Mouse (Mus musculus): Measurements from ENCODE around the gene A130010J15Rik. TPM values are rescaled to one million over a fixed set of nuclear protein-coding genes. Genes with fewer than 3 reads are reported as not detected.

A130010J15Rik gene
- polyA plus RNA-seq (2015; fragmentation: Nextera tagmentation; extraction: Ambion mirVana) = 11.5 and 11.7 TPM in 2 replicates

GRCm38 (mm10) chr1:193167746-193168145 lies at the start of gene A130010J15Rik:
Gene A130010J15Rik, plus strand, starts transcription at chr1:193168046.
- H3K36me3 ChIP-seq (ENCODE audit: control insufficient read depth, insufficient read depth) = no peaks in the 10 kb centered on the region
- WGBS = 88% methylated on average over 3 of the region's 3 CpGs

GRCm38 (mm10) chr1:193122793-193123192 lies 45.1 kb upstream of the A130010J15Rik start:
- WGBS = 88% methylated on average over 7 of the region's 7 CpGs
- Histone ChIP-seq H3K4me2 (ENCODE audit: low read depth, low read length) (no peak overlapping the region), H3K4me1 (ENCODE audit: control insufficient read depth, insufficient read depth, low read length) (no peaks in the 10 kb centered on the region), H3K27me3 (ENCODE audit: control insufficient read depth, insufficient read depth, low read length) (no peaks in the 10 kb centered on the region), H3K4me3 (ENCODE audit: low read length) (no peak overlapping the region), H3K27ac (ENCODE audit: low read length) (no peak overlapping the region), H3K36me3 (ENCODE audit: control insufficient read depth, insufficient read depth) (peaks cover 67% of the 10 kb centered on the region), H3K9ac (ENCODE audit: low read length) (no peak overlapping the region), H3K9me3 (replicated peaks; ENCODE audit: control insufficient read depth, low read length) (no peaks in the 10 kb centered on the region)
- ATAC-seq (replicated peaks; ENCODE audit: extremely low read depth, insufficient read depth, low FRiP score) = peak; percentile 41; the same call in 1 of the 2 replicates

More at GRCm38 (mm10) chr1:193167746-193168145, at the start of gene A130010J15Rik:
- Histone ChIP-seq H3K4me1 (ENCODE audit: control insufficient read depth, insufficient read depth, low read length) (peaks cover 15% of the 10 kb centered on the region), H3K27ac (ENCODE audit: low read length) (no peak within 1 kb of the TSS), H3K27me3 (ENCODE audit: control insufficient read depth, insufficient read depth, low read length) (no peaks in the 10 kb centered on the region), H3K9me3 (replicated peaks; ENCODE audit: control insufficient read depth, low read length) (no peaks in the 10 kb centered on the region), H3K9ac (ENCODE audit: low read length) (no peak within 1 kb of the TSS), H3K4me2 (ENCODE audit: low read depth, low read length) (no peak within 1 kb of the TSS), H3K4me3 (ENCODE audit: low read length) (no peak within 1 kb of the TSS)
- ATAC-seq (replicated peaks; ENCODE audit: extremely low read depth, insufficient read depth, low FRiP score) = no peak

DNA sequence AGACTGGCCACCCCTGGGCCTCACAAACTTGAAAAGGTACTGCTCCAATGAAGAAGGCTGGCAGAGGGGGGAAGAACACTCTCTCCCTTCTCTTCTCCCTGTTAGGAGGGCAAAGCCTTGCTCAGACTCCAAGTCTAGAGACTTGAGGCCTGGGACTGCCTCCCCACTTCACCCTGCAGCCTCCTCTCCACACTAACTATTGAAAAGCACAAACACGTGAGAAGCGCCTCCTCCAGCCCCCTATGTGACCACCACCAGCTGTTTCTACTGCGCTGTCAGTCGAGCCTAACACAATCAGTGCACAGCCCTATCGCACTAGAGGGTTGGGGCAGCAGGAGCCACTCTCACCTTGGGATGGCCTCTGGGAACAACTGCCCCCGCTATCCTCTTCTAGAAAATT lies 44.6 kb upstream of the A130010J15Rik start:
- Histone ChIP-seq H3K4me1 (ENCODE audit: control insufficient read depth, insufficient read depth, low read length) (no peaks in the 10 kb centered on the region), H3K36me3 (ENCODE audit: control insufficient read depth, insufficient read depth) (peaks cover 65% of the 10 kb centered on the region), H3K4me3 (ENCODE audit: low read length) (no peak overlapping the region), H3K4me2 (ENCODE audit: low read depth, low read length) (no peak overlapping the region), H3K27ac (ENCODE audit: low read length) (peak overlapping the region; percentile 21; the same call in 1 of the 2 replicates), H3K9me3 (replicated peaks; ENCODE audit: control insufficient read depth, low read length) (no peaks in the 10 kb centered on the region), H3K27me3 (ENCODE audit: control insufficient read depth, insufficient read depth, low read length) (no peaks in the 10 kb centered on the region), H3K9ac (ENCODE audit: low read length) (no peak overlapping the region)
- 85% methylated on average over 6 of the region's 6 CpGs for WGBS
- ATAC-seq (replicated peaks; ENCODE audit: extremely low read depth, insufficient read depth, low FRiP score) = 0 out of 2 replicates have a peak, but pooled peaks have one; percentile 12

- Histone ChIP-seq H3K4me2 (ENCODE audit: low read depth, low read length) (no peak overlapping the region), H3K9ac (ENCODE audit: low read length) (no peak overlapping the region), H3K27ac (ENCODE audit: low read length) (no peak overlapping the region), H3K4me3 (ENCODE audit: low read length) (no peak overlapping the region), H3K4me1 (ENCODE audit: control insufficient read depth, insufficient read depth, low read length) (peaks cover 9% of the 10 kb centered on the region), H3K27me3 (ENCODE audit: control insufficient read depth, insufficient read depth, low read length) (no peaks in the 10 kb centered on the region), H3K9me3 (replicated peaks; ENCODE audit: control insufficient read depth, low read length) (no peaks in the 10 kb centered on the region), H3K36me3 (ENCODE audit: control insufficient read depth, insufficient read depth) (peaks cover 41% of the 10 kb centered on the region)
- WGBS = 78% methylated on average over 4 of the region's 4 CpGs
- ATAC-seq (replicated peaks; ENCODE audit: extremely low read depth, insufficient read depth, low FRiP score) = no peak
These were observed 42.0 kb upstream of the A130010J15Rik start for GRCm38 (mm10) chr1:193125835-193126234.

GRCm38 (mm10) chr1:193128055-193128454 lies 39.8 kb upstream of the A130010J15Rik start:
- Histone ChIP-seq H3K27me3 (ENCODE audit: control insufficient read depth, insufficient read depth, low read length) (no peaks in the 10 kb centered on the region), H3K36me3 (ENCODE audit: control insufficient read depth, insufficient read depth) (peaks cover 22% of the 10 kb centered on the region)
- 81% methylated on average over 6 of the region's 6 CpGs for WGBS

DNA sequence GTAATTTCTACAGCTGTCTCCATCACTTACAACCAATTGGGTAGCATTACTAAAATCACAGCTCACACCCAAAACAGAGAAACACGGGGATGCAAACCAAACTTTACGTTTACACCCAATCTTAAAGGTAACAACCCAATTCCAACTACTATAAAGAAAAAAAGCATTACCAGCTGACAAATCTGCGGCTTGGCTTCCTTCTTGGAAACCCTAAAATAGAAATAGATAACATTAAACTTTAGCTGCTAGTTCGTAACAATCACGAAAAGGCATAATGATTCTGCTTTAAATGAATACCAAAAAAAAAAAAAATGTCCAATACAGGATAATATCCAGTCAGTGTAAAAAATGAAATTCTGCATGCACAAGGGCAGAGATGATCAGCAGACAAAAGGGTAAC lies 38.5 kb upstream of the A130010J15Rik start:
- Histone ChIP-seq H3K4me1 (ENCODE audit: control insufficient read depth, insufficient read depth, low read length) (peaks cover 9% of the 10 kb centered on the region), H3K4me2 (ENCODE audit: low read depth, low read length) (peak overlapping the region; percentile 89), H3K4me3 (ENCODE audit: low read length) (peak overlapping the region; percentile 99), H3K9ac (ENCODE audit: low read length) (peak overlapping the region; percentile 94), H3K27me3 (ENCODE audit: control insufficient read depth, insufficient read depth, low read length) (no peaks in the 10 kb centered on the region), H3K36me3 (ENCODE audit: control insufficient read depth, insufficient read depth) (peaks cover 14% of the 10 kb centered on the region), H3K27ac (ENCODE audit: low read length) (no peak overlapping the region), H3K9me3 (replicated peaks; ENCODE audit: control insufficient read depth, low read length) (no peaks in the 10 kb centered on the region)
- WGBS = 14% methylated on average over 5 of the region's 5 CpGs
- ATAC-seq (replicated peaks; ENCODE audit: extremely low read depth, insufficient read depth, low FRiP score) = no peak

More at GRCm38 (mm10) chr1:193128055-193128454, 39.8 kb upstream of the A130010J15Rik start:
- Histone ChIP-seq H3K4me1 (ENCODE audit: control insufficient read depth, insufficient read depth, low read length) (peaks cover 9% of the 10 kb centered on the region), H3K27ac (ENCODE audit: low read length) (no peak overlapping the region), H3K9ac (ENCODE audit: low read length) (no peak overlapping the region), H3K4me2 (ENCODE audit: low read depth, low read length) (no peak overlapping the region), H3K9me3 (replicated peaks; ENCODE audit: control insufficient read depth, low read length) (no peaks in the 10 kb centered on the region), H3K4me3 (ENCODE audit: low read length) (no peak overlapping the region)
- no peak for ATAC-seq (replicated peaks; ENCODE audit: extremely low read depth, insufficient read depth, low FRiP score)

DNA sequence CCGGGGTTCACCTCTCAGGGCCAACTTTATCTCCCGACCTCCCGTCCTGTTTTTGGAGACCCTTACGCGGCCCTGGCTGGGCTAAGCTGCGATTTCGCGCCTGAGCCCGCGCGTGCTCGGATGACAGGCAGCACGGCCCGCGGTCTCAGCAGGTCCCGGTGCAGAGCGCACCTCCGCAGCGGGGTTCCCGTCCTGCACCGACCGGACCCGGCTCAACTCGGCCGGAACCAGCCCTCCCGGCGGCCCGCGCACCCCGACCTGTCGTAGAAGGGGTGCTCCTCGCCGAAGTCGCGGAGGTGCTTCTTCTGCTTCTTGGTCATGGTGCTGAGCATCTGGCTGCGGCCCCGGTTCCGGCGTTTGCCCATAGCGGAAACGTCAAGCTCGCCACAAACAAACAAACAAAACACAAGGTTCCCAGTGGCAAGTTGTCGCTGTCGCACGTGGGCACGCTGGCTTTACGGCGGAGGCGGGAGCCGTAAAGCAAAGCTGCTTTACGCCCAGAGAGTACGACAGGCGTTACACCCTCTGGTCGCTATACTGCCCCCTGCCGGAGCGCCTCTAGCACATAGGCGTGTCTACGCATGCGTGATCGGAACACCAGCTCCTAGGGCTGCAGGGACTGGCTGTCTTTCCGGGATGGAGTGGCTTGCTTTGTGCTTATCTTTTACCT lies 37.9 kb upstream of the A130010J15Rik start, which contains the start of gene Diexf:
Gene Diexf (minus strand): TSS at position 487 of the 670 bp plus-strand sequence.
- Histone ChIP-seq H3K9me3 (replicated peaks; ENCODE audit: control insufficient read depth, low read length) (no peaks in the 10 kb centered on the region), H3K4me1 (ENCODE audit: control insufficient read depth, insufficient read depth, low read length) (peaks cover 9% of the 10 kb centered on the region), H3K4me2 (ENCODE audit: low read depth, low read length) (peak within 1 kb of the TSS; percentile 89), H3K36me3 (ENCODE audit: control insufficient read depth, insufficient read depth) (peaks cover 14% of the 10 kb centered on the region), H3K27me3 (ENCODE audit: control insufficient read depth, insufficient read depth, low read length) (no peaks in the 10 kb centered on the region), H3K4me3 (ENCODE audit: low read length) (peak within 1 kb of the TSS; percentile 99), H3K9ac (ENCODE audit: low read length) (peak within 1 kb of the TSS; percentile 94), H3K27ac (ENCODE audit: low read length) (peak within 1 kb of the TSS; percentile 57)
- under 1% methylated on average over 61 of the region's 61 CpGs for WGBS
- peak; percentile 86 for ATAC-seq (replicated peaks; ENCODE audit: extremely low read depth, insufficient read depth, low FRiP score)

GRCm38 (mm10) chr1:193130456-193130825 lies 37.4 kb upstream of the A130010J15Rik start:
- 26% methylated on average over 11 of the region's 11 CpGs for WGBS
- Histone ChIP-seq H3K27me3 (ENCODE audit: control insufficient read depth, insufficient read depth, low read length) (no peaks in the 10 kb centered on the region), H3K36me3 (ENCODE audit: control insufficient read depth, insufficient read depth) (peaks cover 14% of the 10 kb centered on the region), H3K4me1 (ENCODE audit: control insufficient read depth, insufficient read depth, low read length) (peaks cover 9% of the 10 kb centered on the region), H3K4me2 (ENCODE audit: low read depth, low read length) (peak overlapping the region; percentile 72), H3K9me3 (replicated peaks; ENCODE audit: control insufficient read depth, low read length) (no peaks in the 10 kb centered on the region), H3K27ac (ENCODE audit: low read length) (no peak overlapping the region), H3K9ac (ENCODE audit: low read length) (peak overlapping the region; percentile 59), H3K4me3 (ENCODE audit: low read length) (peak overlapping the region; percentile 99)
- ATAC-seq (replicated peaks; ENCODE audit: extremely low read depth, insufficient read depth, low FRiP score) = 0 out of 2 replicates have a peak, but pooled peaks have one; percentile 16

DNA sequence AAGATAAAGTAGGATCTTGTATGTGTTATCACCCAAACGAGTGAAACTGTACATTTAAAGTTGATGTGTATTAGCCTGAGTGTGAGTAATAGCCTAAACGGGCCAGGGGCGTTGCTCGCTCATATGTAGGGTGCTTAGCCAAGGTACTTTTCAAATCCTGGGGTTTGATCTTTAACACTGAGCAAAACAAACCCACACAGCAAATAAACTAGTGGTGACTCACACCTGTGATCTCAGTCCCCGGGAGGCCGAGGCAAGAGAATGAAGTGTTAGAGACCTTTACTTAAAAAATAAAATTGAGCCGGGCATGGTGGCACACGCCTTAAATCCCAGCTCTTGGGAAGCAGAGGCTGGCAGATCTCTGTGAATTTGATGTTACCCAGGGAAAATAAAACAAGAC lies 37.0 kb upstream of the A130010J15Rik start:
- peaks cover 9% of the 10 kb centered on the region for H3K4me1 ChIP-seq (ENCODE audit: control insufficient read depth, insufficient read depth, low read length)
- H3K4me2 ChIP-seq (ENCODE audit: low read depth, low read length) = peak overlapping the region; percentile 72; the same call in 1 of the 2 replicates
- no peak overlapping the region for H3K27ac ChIP-seq (ENCODE audit: low read length)
- no peaks in the 10 kb centered on the region for H3K9me3 ChIP-seq (replicated peaks; ENCODE audit: control insufficient read depth, low read length)
- H3K36me3 ChIP-seq (ENCODE audit: control insufficient read depth, insufficient read depth) = peaks cover 14% of the 10 kb centered on the region
- no peaks in the 10 kb centered on the region for H3K27me3 ChIP-seq (ENCODE audit: control insufficient read depth, insufficient read depth, low read length)
- peak overlapping the region; percentile 59; the same call in 1 of the 2 replicates for H3K9ac ChIP-seq (ENCODE audit: low read length)
- ATAC-seq (replicated peaks; ENCODE audit: extremely low read depth, insufficient read depth, low FRiP score) = no peak
- WGBS = 76% methylated on average over 8 of the region's 8 CpGs
- H3K4me3 ChIP-seq (ENCODE audit: low read length) = no peak overlapping the region; the same call in 1 of the 2 replicates
